Mouse (Mus musculus): Measurements from ENCODE around the gene Tmem216. TPM values are rescaled to one million over a fixed set of nuclear protein-coding genes. Genes with fewer than 3 reads are reported as not detected.

Tmem216 gene
- polyA plus RNA-seq (2016; fragmentation: Nextera tagmentation; extraction: Ambion mirVana) = 66.9 and 67.6 TPM in 2 replicates

DNA sequence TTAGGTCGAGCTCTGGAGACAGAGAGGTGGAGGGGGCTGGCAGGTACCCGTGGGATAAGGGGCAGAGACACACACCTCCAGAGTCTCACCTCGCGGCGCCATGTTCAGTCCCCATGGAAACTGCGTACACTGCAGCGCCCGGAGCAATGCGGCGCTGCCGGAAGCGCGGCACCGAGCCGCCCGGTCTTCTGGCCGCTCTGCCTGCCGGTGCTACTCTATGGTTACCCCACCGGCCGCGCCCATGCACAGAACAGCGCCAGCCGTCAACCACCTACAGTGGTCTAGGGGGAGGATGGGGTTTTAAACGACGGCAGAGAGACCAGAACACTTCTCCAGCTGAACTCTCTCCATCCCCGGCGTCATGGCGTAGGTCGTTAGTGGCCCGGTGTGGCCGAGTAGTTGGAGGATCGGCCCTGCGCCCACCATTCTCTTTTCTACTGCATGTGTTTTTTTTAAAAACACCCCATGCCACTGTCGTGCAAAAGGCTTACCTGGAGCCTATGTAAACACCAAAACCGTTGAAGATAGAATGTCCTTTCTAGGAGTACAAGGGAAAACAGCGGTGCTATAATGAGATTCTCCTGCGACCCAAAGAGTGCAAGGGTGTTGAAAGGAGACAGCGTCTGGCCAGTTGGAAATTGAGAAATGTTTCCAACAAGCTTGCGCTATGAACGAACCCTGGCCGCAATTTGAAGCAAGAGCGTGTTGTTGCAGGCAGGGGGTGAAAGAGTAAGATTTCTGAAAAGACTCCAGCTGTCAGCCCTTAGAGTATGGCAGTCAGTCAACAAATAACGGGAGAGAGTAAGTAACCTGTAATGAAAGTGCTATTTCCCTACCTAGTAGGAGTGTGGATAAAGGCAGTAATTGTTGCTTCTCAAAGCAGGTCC, at the start of gene Tmem216:
TSS of gene Tmem216 (minus strand) at position 615 of the 887 bp plus-strand sequence.
- peak; percentile 82 for DNase-seq (ENCODE audit: low spot score)
- peaks cover 25% of the 10 kb centered on the region for H3K36me3 ChIP-seq
- H3K9me3 ChIP-seq (replicated peaks) = no peaks in the 10 kb centered on the region
- peaks cover 22% of the 10 kb centered on the region for H3K4me1 ChIP-seq
- peak within 1 kb of the TSS; percentile 77 for H3K4me3 ChIP-seq
- peak within 1 kb of the TSS; percentile 89 for H3K27ac ChIP-seq (replicated peaks)
- 2% methylated on average over 43 of the region's 43 CpGs for WGBS
- H3K27me3 ChIP-seq (ENCODE audit: low read depth, poor library complexity, severe bottlenecking) = no peaks in the 10 kb centered on the region

DNA sequence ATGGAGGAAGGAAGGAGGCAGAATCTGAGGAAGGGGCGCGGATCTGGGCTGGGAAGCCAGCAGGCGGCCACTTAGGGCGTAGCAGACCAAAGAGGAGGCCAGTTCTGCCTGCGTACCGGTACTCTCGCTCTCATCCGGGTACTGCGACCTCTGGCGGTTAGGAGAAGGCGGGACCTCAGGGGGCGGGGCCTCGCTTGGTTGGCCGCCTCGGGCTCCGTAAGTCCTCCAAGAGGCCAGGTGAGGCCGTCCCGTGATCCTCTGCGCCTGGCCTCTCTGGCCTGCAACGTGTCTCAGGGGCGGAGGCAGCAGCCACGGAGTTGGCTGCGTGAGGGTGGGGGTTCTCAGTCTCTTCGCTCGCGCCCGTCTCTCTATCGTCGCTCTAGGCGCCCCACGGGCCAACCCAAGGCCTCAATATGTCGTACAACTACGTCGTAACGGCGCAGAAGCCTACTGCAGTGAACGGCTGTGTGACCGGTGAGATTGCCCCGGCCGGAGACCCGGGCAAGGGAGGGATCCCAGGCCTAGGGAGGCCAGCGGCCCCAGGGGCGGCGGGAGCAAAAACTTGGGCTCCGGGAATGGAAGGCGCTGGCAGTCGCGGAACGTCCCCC, 49.4 kb upstream of the Tmem216 start, which contains the start of the genes Ddb1 and Tkfc:
TSS of gene Ddb1 (plus strand) at position 35 of the 608 bp plus-strand sequence.
TSS of gene Tkfc (minus strand) at position 362 of the 608 bp plus-strand sequence.
- WGBS = under 1% methylated on average over 49 of the region's 49 CpGs
- peak; percentile 99 for DNase-seq (ENCODE audit: low spot score)
- peaks cover 39% of the 10 kb centered on the region for H3K36me3 ChIP-seq
- peaks cover 45% of the 10 kb centered on the region for H3K4me1 ChIP-seq
- peak within 1 kb of the TSS; percentile 95 for H3K27ac ChIP-seq (replicated peaks)
- peak within 1 kb of the TSS; percentile 82 for H3K4me3 ChIP-seq
- H3K9me3 ChIP-seq (replicated peaks) = no peaks in the 10 kb centered on the region
- no peaks in the 10 kb centered on the region for H3K27me3 ChIP-seq (ENCODE audit: low read depth, poor library complexity, severe bottlenecking)

DNA sequence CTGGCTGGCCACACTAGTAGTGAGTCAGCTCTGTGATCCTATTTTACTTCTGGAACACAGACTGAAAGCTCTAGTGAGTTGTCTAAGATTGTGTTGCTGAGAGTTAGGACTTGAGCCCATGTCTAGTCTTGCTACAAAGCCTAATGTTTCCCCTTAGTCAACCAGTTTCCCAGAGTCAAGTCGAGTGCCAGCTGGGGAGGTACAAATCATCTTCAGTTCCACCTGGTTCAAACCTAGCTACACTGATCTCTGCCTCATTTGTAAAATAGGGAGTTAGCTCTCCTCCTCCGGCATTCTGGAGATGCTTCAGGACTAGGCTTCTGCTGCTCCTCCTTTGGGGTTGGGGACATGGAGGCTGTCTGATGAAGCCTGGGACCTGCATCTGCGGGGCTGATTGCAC, 48.5 kb upstream of the Tmem216 start:
- no peaks in the 10 kb centered on the region for H3K9me3 ChIP-seq (replicated peaks)
- H3K36me3 ChIP-seq = peaks cover 39% of the 10 kb centered on the region
- H3K27ac ChIP-seq (replicated peaks) = peak overlapping the region; percentile 95
- no peaks in the 10 kb centered on the region for H3K27me3 ChIP-seq (ENCODE audit: low read depth, poor library complexity, severe bottlenecking)
- 62% methylated on average over 3 of the region's 3 CpGs for WGBS
- DNase-seq (ENCODE audit: low spot score) = no peak
- peaks cover 45% of the 10 kb centered on the region for H3K4me1 ChIP-seq
- peak overlapping the region; percentile 82 for H3K4me3 ChIP-seq

DNA sequence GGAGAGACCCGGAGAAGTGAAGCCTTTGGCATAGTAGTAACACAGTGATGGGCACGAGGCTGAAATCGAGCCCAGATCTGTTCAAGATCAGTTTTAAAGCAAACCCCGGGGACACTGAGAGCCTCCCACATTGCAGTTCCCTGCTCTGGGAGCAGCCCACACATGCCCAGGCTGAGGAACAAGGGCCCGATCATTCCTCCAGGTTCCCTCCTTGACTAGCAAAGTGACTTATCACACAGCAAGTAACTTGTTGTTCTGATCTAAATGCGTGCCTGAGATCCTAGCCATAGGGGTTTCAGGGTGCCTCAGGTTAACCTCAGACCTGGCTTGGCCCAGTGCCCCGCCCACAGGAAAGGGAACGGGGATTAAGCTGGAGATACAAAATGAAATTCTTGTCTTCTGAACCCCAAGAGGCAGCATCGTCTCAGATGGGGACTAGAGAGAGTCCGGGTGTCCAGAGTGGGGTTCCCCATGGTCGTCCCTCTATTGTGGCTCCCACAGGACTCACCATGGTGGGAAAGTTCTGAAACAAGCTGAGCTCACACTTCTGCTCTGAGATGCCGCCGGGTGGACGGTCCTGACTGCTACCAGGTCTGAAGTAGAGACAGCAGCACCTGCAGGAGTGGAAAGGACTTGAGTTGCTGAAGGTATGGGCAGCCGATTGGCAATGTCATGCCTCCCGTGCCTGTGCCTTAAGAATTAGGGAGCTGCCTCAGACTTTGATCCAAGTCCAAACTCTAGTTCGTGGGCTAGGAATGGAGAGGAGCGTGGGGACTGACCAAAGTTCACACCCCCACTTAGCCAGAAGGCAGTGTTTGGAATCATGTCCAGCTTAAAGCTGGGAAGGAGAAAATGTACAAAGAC, 47.9 kb upstream of the Tmem216 start:
- Histone ChIP-seq H3K4me3 (peak overlapping the region; percentile 82; the same call in 1 of the 2 replicates), H3K27me3 (ENCODE audit: low read depth, poor library complexity, severe bottlenecking) (no peaks in the 10 kb centered on the region), H3K27ac (replicated peaks) (peak overlapping the region; percentile 95), H3K4me1 (peaks cover 45% of the 10 kb centered on the region), H3K36me3 (peaks cover 39% of the 10 kb centered on the region), H3K9me3 (replicated peaks) (no peaks in the 10 kb centered on the region)
- DNase-seq (ENCODE audit: low spot score) = no peak
- 87% methylated on average over 18 of the region's 18 CpGs for WGBS

DNA sequence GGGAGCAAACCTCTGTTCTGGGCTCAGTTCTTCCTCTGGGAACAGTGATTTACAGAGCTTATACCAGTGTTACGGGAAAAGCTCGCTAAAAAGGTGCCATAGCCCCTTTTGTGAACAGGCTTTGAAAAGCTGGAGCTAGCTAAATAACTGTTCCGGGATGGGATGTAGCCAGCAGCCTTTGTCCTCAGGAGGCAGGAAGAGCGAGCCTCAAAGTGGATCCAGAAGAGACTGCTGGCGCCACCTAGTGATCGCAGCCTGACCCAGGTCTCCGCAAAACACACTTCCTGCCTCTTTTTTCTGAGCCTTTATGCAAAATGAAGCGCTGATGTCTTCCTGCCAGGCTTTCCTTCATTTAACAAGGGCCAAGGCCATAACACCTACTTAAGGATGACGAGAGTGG, 46.7 kb upstream of the Tmem216 start:
- H3K9me3 ChIP-seq (replicated peaks) = no peaks in the 10 kb centered on the region
- peak; percentile 90 for DNase-seq (ENCODE audit: low spot score)
- H3K4me3 ChIP-seq = peak overlapping the region; percentile 51
- WGBS = 6% methylated on average over 9 of the region's 9 CpGs
- no peaks in the 10 kb centered on the region for H3K27me3 ChIP-seq (ENCODE audit: low read depth, poor library complexity, severe bottlenecking)
- peak overlapping the region; percentile 95 for H3K27ac ChIP-seq (replicated peaks)
- H3K36me3 ChIP-seq = peaks cover 38% of the 10 kb centered on the region
- H3K4me1 ChIP-seq = peaks cover 45% of the 10 kb centered on the region

DNA sequence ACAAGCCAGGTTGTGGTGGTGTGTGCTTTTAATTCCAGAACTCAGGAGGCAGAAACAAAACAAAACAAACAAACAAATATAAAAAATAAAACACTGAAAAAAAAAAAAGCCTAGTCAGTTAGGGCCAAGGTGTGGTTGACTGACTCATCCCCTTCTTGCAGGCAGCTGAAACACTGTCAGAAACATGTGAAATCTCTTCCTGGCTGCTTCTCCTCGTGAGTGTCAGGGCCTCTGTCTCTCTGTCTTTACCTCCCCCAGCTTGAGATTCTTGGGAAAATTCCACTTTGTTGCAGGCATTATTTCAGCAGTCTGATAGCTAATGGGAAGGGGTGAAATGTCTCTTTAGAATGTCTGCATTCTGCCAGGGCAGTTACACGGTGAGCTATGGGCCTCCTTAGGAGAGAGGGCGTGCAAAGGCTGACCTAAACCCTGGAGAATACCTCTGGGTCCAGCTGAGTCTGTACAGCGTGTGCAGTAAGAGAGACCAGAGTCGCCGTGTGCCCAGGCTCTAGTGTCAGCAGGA, 46.3 kb upstream of the Tmem216 start:
- peaks cover 43% of the 10 kb centered on the region for H3K4me1 ChIP-seq
- H3K36me3 ChIP-seq = peaks cover 37% of the 10 kb centered on the region
- DNase-seq (ENCODE audit: low spot score) = no peak
- H3K9me3 ChIP-seq (replicated peaks) = no peaks in the 10 kb centered on the region
- H3K27ac ChIP-seq (replicated peaks) = peak overlapping the region; percentile 95
- peak overlapping the region; percentile 51 for H3K4me3 ChIP-seq
- no peaks in the 10 kb centered on the region for H3K27me3 ChIP-seq (ENCODE audit: low read depth, poor library complexity, severe bottlenecking)
- 11% methylated on average over 6 of the region's 6 CpGs for WGBS

GRCm38 (mm10) chr19:10599648-10600047, 43.6 kb upstream of the Tmem216 start:
- WGBS = 93% methylated on average over 2 of the region's 2 CpGs
- no peak for DNase-seq (ENCODE audit: low spot score)
- Histone ChIP-seq H3K9me3 (replicated peaks) (no peaks in the 10 kb centered on the region), H3K4me1 (peaks cover 27% of the 10 kb centered on the region), H3K4me3 (no peak overlapping the region), H3K36me3 (peaks cover 58% of the 10 kb centered on the region), H3K27me3 (ENCODE audit: low read depth, poor library complexity, severe bottlenecking) (no peaks in the 10 kb centered on the region), H3K27ac (replicated peaks) (no peak overlapping the region)

DNA sequence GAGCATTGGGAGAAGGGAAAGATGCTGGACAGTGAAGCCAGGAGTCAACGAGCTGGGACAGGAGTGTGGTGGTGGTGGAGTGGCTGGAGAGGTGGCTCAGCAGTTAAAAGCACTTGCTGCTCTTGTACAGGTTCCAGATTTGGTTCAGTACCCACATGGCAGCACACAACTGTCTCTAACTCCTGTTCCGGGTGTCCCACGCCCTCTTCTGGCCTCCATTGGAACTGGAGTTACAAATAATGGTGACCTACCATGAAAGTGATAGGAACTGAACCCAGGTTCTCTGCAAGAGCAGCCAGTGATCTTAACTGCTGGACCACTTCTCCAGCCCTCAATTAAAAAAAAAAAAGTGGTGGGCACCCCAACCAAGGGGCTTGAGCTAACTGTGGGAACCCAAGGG, 42.1 kb upstream of the Tmem216 start:
- Histone ChIP-seq H3K4me3 (no peak overlapping the region), H3K9me3 (replicated peaks) (no peaks in the 10 kb centered on the region), H3K36me3 (peaks cover 73% of the 10 kb centered on the region), H3K27ac (replicated peaks) (no peak overlapping the region), H3K4me1 (peaks cover 13% of the 10 kb centered on the region), H3K27me3 (ENCODE audit: low read depth, poor library complexity, severe bottlenecking) (no peaks in the 10 kb centered on the region)
- 40% methylated on average over 3 of the region's 3 CpGs for WGBS
- no peak for DNase-seq (ENCODE audit: low spot score)

DNA sequence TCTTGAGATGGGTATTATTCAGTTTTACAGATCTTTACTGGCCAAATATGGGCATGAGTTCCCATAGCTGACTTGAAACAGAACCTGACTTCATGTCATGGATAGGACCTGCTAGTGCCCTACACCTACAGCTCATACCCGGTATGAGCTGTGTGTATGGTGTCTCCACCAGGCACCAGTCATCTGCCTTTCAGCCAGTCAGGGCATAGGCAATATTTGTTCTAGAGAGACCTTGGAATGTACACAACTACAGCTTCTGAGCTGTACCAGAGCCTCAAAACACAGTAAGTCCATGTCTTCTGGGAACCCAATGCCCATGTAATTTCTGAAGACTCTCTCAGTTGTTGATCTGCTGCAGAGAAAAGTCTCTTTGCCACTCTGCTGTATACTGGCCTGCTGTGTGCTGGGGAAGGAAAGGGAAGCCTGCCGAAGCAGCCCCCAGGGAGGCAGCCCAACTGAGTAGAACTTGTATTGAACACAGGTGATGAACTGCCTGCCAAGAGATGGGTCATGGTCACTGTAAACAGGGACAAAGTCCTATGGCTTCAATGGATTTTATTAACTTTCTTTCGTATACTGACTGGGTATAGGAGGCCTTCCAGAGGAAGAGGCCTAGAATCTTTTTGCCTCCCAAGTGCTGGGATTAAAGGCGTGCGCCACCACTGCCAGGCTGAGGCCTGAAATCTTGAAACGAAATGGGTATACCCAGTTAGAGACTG, 35.8 kb upstream of the Tmem216 start:
- no peak for DNase-seq (ENCODE audit: low spot score)
- WGBS = 91% methylated on average over 6 of the region's 6 CpGs
- no peaks in the 10 kb centered on the region for H3K9me3 ChIP-seq (replicated peaks)
- no peaks in the 10 kb centered on the region for H3K27me3 ChIP-seq (ENCODE audit: low read depth, poor library complexity, severe bottlenecking)
- peaks cover 69% of the 10 kb centered on the region for H3K36me3 ChIP-seq
- H3K27ac ChIP-seq (replicated peaks) = no peak overlapping the region
- H3K4me1 ChIP-seq = peaks cover 8% of the 10 kb centered on the region; the same call in 1 of the 2 replicates
- no peak overlapping the region for H3K4me3 ChIP-seq

- Histone ChIP-seq H3K36me3 (peaks cover 54% of the 10 kb centered on the region), H3K4me3 (no peak overlapping the region), H3K4me1 (peaks cover 8% of the 10 kb centered on the region; the same call in 1 of the 2 replicates), H3K27me3 (ENCODE audit: low read depth, poor library complexity, severe bottlenecking) (no peaks in the 10 kb centered on the region), H3K9me3 (replicated peaks) (no peaks in the 10 kb centered on the region), H3K27ac (replicated peaks) (no peak overlapping the region)
- DNase-seq (ENCODE audit: low spot score) = no peak
- 79% methylated on average over 3 of the region's 3 CpGs for WGBS
These were observed 34.3 kb upstream of the Tmem216 start for GRCm38 (mm10) chr19:10590301-10590700.

- Histone ChIP-seq H3K4me3 (no peak overlapping the region), H3K27ac (replicated peaks) (no peak overlapping the region; the same call in 1 of the 2 replicates), H3K27me3 (ENCODE audit: low read depth, poor library complexity, severe bottlenecking) (no peaks in the 10 kb centered on the region), H3K36me3 (peaks cover 47% of the 10 kb centered on the region), H3K4me1 (peaks cover 8% of the 10 kb centered on the region; the same call in 1 of the 2 replicates), H3K9me3 (replicated peaks) (no peaks in the 10 kb centered on the region)
- WGBS = 75% methylated on average over 5 of the region's 5 CpGs
- no peak for DNase-seq (ENCODE audit: low spot score)
These were observed 33.3 kb upstream of the Tmem216 start for GRCm38 (mm10) chr19:10589127-10589857.

All from midbrain, embryonic 10.5 days (tissue).